Mouse (Mus musculus): Measurements from ENCODE around the gene Sms.

The Sms gene

DNA sequence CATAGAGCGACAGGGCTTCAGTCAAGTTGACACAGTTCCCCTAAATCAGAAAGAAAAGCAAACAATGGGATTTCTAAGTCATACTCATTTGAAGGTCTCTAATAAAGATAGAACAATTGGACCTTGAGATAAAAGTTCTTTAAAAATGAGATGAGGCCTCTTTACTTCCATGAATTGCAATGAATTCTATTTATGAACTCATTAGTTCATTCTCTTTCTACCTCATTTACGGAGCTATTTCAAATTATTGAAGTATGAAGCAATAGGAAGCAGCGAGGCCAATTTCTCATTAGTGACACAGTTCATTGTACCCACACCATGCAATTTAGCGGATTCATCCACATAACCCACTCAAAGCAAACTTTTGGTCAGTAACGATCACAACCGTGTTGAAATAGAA, 44.7 kb downstream of the Sms start:
- no peak for DNase-seq

- no peak for DNase-seq
Measured at GRCm38 (mm10) chrX:157434768-157435167, 57.3 kb downstream of the Sms start.

- no peak for DNase-seq
Measured at GRCm38 (mm10) chrX:157419451-157419850, 72.6 kb downstream of the Sms start.

GRCm38 (mm10) chrX:157415212-157415611, 76.9 kb downstream of the Sms start, which contains the start of gene Phex:
TSS of gene Phex (minus strand) at chrX:157415312.
- no peak for DNase-seq

DNA sequence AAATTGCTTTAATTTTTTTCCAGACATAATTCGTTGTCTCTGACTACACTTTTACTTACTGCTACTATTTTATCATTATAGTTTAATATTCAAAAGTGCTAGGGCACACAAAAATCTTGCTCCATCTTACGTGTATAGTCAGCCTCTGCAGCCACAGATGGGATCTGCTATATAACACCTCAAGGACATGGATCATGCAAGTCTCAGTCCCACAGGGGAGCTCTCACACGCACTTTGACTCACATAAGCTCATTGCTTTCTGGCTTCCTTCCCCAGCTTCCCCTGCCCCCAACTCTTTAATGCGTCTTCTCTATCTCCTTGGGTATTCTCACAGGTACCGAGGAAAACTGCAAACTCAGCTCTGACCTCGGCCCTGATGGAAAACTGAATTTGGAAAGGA, 87.2 kb downstream of the Sms start:
- DNase-seq = no peak

All from thymus, postnatal 36 days (tissue).